Mouse (Mus musculus) lung, adult 10 weeks (tissue): ENCODE measurements around the gene Lgsn. TPM values are rescaled to one million over a fixed set of nuclear protein-coding genes. Genes with fewer than 3 reads are reported as not detected.

Experiments
- polyA plus RNA-seq: library from polyadenylated mRNA; stranded (reverse); fragments of 350-450 nt; fragmentation: Illumina TruSeq; extraction: RNeasy Lipid Tissue Mini Kit (QIAGEN cat#74804); gene quantifications from one replicate; pipeline ENCODE4 v1.2.3, GENCODE M21; 2014; ENCODE audit warnings: low read depth, low replicate concordance; ENCODE audit not compliant: insufficient read depth

Gene Lgsn
- polyA plus RNA-seq: not detected

DNA sequence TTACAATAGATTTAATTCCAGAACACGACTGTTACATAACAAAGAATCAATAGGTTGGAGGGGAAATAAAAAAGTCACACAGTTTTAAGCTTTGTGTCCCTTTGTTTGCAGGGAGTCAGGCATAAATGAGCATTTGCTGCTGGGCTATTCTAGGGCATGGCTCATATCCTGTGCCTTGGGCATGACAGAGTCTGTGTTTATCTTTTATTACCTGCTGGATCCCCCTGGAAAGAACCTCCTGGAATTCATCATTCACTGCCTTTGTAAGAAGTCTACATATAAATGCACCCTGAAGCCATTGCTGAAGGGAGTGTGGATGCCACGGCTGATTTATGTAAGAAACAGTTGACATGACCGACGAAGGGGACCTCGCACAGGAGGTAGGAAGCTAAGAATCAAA, at the start of gene Lgsn:
Gene Lgsn (plus strand): TSS at position 301 of the 400 bp plus-strand sequence.

DNA sequence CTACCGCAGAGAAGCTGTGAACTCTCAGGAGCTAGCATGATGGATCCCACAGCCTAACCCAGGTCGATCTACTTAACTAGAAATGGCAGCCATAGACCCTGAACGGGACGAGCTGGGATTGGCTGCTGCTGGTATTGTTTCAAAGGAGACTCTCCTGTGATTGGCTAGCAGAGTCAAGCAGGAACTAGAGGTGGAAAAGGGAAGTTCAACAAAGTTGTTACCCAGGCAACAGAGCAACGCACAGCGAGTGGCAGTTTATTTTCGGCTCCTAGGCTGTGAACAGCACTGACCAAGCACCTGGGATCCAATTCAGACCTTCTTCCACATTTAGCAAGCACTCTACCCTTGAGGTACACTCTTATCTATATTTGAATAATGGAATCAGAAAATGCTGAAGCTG, 46.4 kb downstream of the Lgsn start, which contains the start of the genes 4931428L18Rik and Pih1d3:
Gene 4931428L18Rik (minus strand): TSS at position 121 of the 400 bp plus-strand sequence.
Gene Pih1d3 (plus strand): TSS at position 275 of the 400 bp plus-strand sequence.

Other genes with a start within 250 kb of the Lgsn start
- not detected for gene AC153137.1, start 198.4 kb upstream of the Lgsn start, polyA plus RNA-seq
- not detected for gene 4931428L18Rik, start 46.3 kb downstream of the Lgsn start, polyA plus RNA-seq
- gene Pih1d3, start 46.4 kb downstream of the Lgsn start, polyA plus RNA-seq: not detected